Mouse (Mus musculus): ENCODE data around the gene Nmt2. TPM values are rescaled to one million over a fixed set of nuclear protein-coding genes. Genes with fewer than 3 reads are reported as not detected.

Gene Nmt2
- polyA plus RNA-seq, 1 experiment from 2014 or later = 42.1 TPM

GRCm38 (mm10) chr2:3331071-3331703, 47.2 kb downstream of the Nmt2 start:
- Histone ChIP-seq H3K4me3 (peak overlapping the region; percentile 68), H3K9ac (peak overlapping the region; percentile 68), H3K9me3 (no peaks in the 10 kb centered on the region), H3K36me3 (peaks cover 21% of the 10 kb centered on the region), H3K27ac (no peak overlapping the region), H3K27me3 (peaks cover 8% of the 10 kb centered on the region), H3K4me2 (peak overlapping the region; percentile 62), H3K4me1 (peaks cover 22% of the 10 kb centered on the region)
- no peak for ATAC-seq (ENCODE audit: borderline replicate concordance, extremely low read depth, low FRiP score, low TSS enrichment)
- 75% methylated on average over 5 of the region's 5 CpGs for whole genome bisulfite sequencing

DNA sequence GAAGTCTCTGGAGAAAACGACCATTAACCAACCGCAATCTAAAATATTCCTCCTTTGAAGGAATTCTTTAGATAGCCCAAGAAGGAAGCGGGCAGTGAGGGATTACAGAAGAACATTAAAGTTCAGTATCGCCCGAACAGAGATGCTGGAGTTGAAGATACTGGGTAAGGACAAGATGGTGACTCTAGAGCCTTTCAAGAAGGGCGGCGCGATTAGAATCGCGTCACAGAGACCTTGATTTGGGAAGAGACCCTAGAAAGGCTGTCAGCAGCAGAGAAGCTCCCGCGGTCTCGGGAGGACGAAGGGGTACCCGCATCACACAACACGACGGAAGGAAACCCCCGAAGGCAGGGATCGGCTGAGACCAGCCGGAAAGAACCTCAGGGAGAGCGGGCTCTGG, 48.0 kb downstream of the Nmt2 start:
- WGBS = under 1% methylated on average over 21 of the region's 21 CpGs
- Histone ChIP-seq H3K4me1 (peaks cover 24% of the 10 kb centered on the region), H3K9ac (peak overlapping the region; percentile 68), H3K27ac (peak overlapping the region; percentile 62), H3K4me3 (peak overlapping the region; percentile 68), H3K4me2 (peak overlapping the region; percentile 62), H3K27me3 (peaks cover 14% of the 10 kb centered on the region), H3K36me3 (peaks cover 20% of the 10 kb centered on the region), H3K9me3 (no peaks in the 10 kb centered on the region)
- ATAC-seq (ENCODE audit: borderline replicate concordance, extremely low read depth, low FRiP score, low TSS enrichment) = no peak

DNA sequence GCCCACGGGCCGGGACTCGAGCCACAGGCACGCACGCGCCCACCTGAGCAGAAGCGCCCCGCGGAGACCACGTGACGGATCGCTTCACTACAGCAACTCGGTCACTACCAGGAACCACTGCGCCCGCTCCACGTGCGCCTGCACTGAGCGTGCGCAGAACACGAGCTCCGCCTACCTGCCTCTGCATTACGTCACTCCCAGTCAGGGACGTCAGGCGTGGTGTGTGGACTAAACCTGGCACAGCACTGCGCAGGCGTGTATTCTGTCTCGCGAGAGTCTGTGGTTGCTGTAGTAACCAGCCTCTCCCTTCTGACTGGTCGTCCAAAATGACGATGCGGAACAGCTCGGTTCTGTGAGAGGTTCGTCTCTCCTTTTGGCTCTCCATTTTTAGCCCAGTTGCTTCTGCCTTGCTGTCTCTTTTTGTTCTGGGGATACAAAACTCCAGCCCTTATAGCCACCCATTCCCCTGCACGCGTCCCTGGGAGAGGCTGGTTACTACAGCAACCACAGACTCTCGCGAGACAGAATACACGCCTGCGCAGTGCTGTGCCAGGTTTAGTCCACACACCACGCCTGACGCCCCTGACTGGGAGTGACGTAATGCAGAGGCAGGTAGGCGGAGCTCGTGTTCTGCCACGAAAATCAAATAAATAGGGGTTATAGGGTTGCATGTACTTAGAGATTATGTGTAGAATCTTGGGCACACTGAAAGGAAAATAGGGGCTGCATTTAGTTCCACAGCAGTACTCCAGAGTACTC, 48.7 kb downstream of the Nmt2 start, which contains the start of gene Rpp38:
Gene Rpp38 (minus strand): TSS at position 160 of the 759 bp plus-strand sequence.
- Histone ChIP-seq H3K4me3 (peak within 1 kb of the TSS; percentile 68), H3K4me2 (peak within 1 kb of the TSS; percentile 62), H3K36me3 (peaks cover 17% of the 10 kb centered on the region), H3K9ac (peak within 1 kb of the TSS; percentile 68), H3K27me3 (peaks cover 14% of the 10 kb centered on the region), H3K9me3 (no peaks in the 10 kb centered on the region), H3K4me1 (peaks cover 24% of the 10 kb centered on the region), H3K27ac (peak within 1 kb of the TSS; percentile 78)
- peak; percentile 98 for ATAC-seq (ENCODE audit: borderline replicate concordance, extremely low read depth, low FRiP score, low TSS enrichment)
- under 1% methylated on average over 45 of the region's 45 CpGs for WGBS

- Histone ChIP-seq H3K36me3 (peaks cover 7% of the 10 kb centered on the region), H3K27me3 (peaks cover 14% of the 10 kb centered on the region), H3K4me3 (no peak overlapping the region), H3K9ac (no peak overlapping the region), H3K27ac (no peak overlapping the region), H3K4me1 (peaks cover 24% of the 10 kb centered on the region), H3K9me3 (no peaks in the 10 kb centered on the region), H3K4me2 (no peak overlapping the region)
- no peak for ATAC-seq (ENCODE audit: borderline replicate concordance, extremely low read depth, low FRiP score, low TSS enrichment)
- 90% methylated on average over 12 of the region's 12 CpGs for WGBS
Measured at GRCm38 (mm10) chr2:3333761-3334160, 49.7 kb downstream of the Nmt2 start.

GRCm38 (mm10) chr2:3335611-3336301, 51.7 kb downstream of the Nmt2 start, which contains the start of gene Acbd7:
TSS of gene Acbd7 (plus strand) at chr2:3336168.
- H3K4me2 ChIP-seq = peak within 1 kb of the TSS; percentile 59
- no peaks in the 10 kb centered on the region for H3K9me3 ChIP-seq
- no peaks in the 10 kb centered on the region for H3K36me3 ChIP-seq
- H3K27me3 ChIP-seq = peaks cover 14% of the 10 kb centered on the region
- H3K4me3 ChIP-seq = peak within 1 kb of the TSS; percentile 29
- H3K27ac ChIP-seq = no peak within 1 kb of the TSS
- 7% methylated on average over 20 of the region's 20 CpGs for WGBS
- 0 out of 2 replicates have a peak within 1 kb of the TSS, but pooled peaks have one; percentile 22 for H3K9ac ChIP-seq
- ATAC-seq (ENCODE audit: borderline replicate concordance, extremely low read depth, low FRiP score, low TSS enrichment) = no peak
- peaks cover 20% of the 10 kb centered on the region for H3K4me1 ChIP-seq

GRCm38 (mm10) chr2:3348422-3348821, 64.4 kb downstream of the Nmt2 start:
- Histone ChIP-seq H3K27ac (no peak overlapping the region), H3K4me2 (no peak overlapping the region), H3K36me3 (no peaks in the 10 kb centered on the region), H3K4me1 (no peaks in the 10 kb centered on the region), H3K9me3 (no peaks in the 10 kb centered on the region), H3K27me3 (no peaks in the 10 kb centered on the region), H3K9ac (no peak overlapping the region), H3K4me3 (no peak overlapping the region)
- ATAC-seq (ENCODE audit: borderline replicate concordance, extremely low read depth, low FRiP score, low TSS enrichment) = no peak
- WGBS = 69% methylated on average over 4 of the region's 4 CpGs

- 17% methylated on average over 3 of the region's 3 CpGs for WGBS
- no peaks in the 10 kb centered on the region for H3K27me3 ChIP-seq
- H3K9me3 ChIP-seq = no peaks in the 10 kb centered on the region
- H3K9ac ChIP-seq = no peak overlapping the region
- ATAC-seq (ENCODE audit: borderline replicate concordance, extremely low read depth, low FRiP score, low TSS enrichment) = no peak
- H3K36me3 ChIP-seq = no peaks in the 10 kb centered on the region
- H3K4me2 ChIP-seq = no peak overlapping the region
- H3K27ac ChIP-seq = no peak overlapping the region
- H3K4me3 ChIP-seq = no peak overlapping the region
- H3K4me1 ChIP-seq = no peaks in the 10 kb centered on the region
Measured at GRCm38 (mm10) chr2:3348919-3349318, 64.9 kb downstream of the Nmt2 start.

GRCm38 (mm10) chr2:3353160-3353559, 69.1 kb downstream of the Nmt2 start:
- Histone ChIP-seq H3K36me3 (no peaks in the 10 kb centered on the region), H3K4me3 (no peak overlapping the region), H3K27me3 (no peaks in the 10 kb centered on the region), H3K9me3 (no peaks in the 10 kb centered on the region), H3K4me2 (no peak overlapping the region), H3K27ac (no peak overlapping the region), H3K4me1 (no peaks in the 10 kb centered on the region), H3K9ac (no peak overlapping the region)
- no peak for ATAC-seq (ENCODE audit: borderline replicate concordance, extremely low read depth, low FRiP score, low TSS enrichment)

DNA sequence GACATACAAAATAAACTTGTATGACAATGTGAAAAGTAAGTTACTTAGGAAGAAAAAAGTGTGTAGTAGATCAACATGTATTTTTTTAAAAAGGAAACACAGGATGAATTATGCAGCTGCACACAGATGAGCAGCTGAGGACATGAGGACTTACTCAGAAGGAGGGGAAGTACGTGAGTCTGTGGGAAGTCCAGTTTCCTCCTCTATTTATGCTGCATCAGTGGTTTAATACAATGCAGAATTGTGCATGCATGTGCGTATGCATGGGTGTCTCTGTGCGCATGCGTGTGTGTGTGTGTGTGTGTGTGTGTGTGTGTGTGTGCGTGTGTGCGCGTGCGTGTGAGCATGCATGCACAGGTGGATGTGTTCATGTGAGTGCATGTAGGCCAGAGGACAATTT, 71.8 kb downstream of the Nmt2 start:
- Histone ChIP-seq H3K27me3 (no peaks in the 10 kb centered on the region), H3K4me3 (no peak overlapping the region), H3K36me3 (no peaks in the 10 kb centered on the region), H3K4me2 (no peak overlapping the region), H3K9me3 (no peaks in the 10 kb centered on the region), H3K9ac (no peak overlapping the region), H3K27ac (no peak overlapping the region), H3K4me1 (no peaks in the 10 kb centered on the region)
- ATAC-seq (ENCODE audit: borderline replicate concordance, extremely low read depth, low FRiP score, low TSS enrichment) = no peak
- 85% methylated on average over 8 of the region's 8 CpGs for WGBS

GRCm38 (mm10) chr2:3356311-3356710, 72.3 kb downstream of the Nmt2 start:
- Histone ChIP-seq H3K4me3 (no peak overlapping the region), H3K4me1 (no peaks in the 10 kb centered on the region), H3K27me3 (no peaks in the 10 kb centered on the region), H3K9ac (no peak overlapping the region), H3K9me3 (no peaks in the 10 kb centered on the region), H3K36me3 (no peaks in the 10 kb centered on the region), H3K4me2 (no peak overlapping the region), H3K27ac (no peak overlapping the region)
- ATAC-seq (ENCODE audit: borderline replicate concordance, extremely low read depth, low FRiP score, low TSS enrichment) = no peak
- 67% methylated on average over 3 of the region's 3 CpGs for WGBS

DNA sequence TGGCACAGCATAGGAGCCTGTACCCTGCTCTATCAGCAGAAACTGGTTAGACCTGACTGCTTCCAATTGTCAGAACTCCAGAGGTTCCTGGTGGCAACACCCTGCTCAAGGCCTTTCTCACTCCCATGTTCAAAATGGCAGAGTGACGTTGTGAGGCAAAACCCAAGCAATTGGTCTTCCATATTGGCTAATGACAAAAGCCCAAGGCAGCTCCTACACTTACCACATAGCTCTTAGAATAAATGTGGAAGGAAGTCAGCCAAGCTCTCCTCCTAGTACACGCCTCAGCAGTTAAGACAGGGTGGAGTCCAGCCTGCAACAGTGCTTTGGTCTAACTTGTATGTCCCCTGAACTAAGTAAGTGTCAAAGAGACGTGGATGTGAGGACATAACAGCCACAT, 73.9 kb downstream of the Nmt2 start:
- no peak for ATAC-seq (ENCODE audit: borderline replicate concordance, extremely low read depth, low FRiP score, low TSS enrichment)

DNA sequence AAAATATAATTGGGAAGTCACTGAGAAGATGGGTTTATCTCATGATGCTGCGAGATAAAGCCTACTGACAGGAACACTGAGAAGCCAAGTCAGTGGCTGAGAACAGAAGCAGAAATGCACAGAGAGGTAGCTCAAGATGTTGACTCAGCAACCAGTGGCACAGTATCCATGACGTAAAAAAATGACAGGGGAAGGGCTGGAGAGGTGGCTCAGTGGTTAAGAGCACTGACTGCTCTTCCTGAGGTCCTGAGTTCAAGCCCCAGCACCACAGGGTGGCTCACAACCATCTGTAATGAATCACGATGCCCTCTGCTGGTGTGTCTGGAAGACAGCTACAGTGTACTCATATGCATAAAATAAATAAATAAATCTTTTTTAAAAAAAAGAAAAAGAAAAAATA, 77.1 kb downstream of the Nmt2 start:
- ATAC-seq (ENCODE audit: borderline replicate concordance, extremely low read depth, low FRiP score, low TSS enrichment) = no peak
- WGBS = 61% methylated on average over 3 of the region's 3 CpGs
- H3K9me3 ChIP-seq = no peaks in the 10 kb centered on the region

More for the DNA sequence above, 73.9 kb downstream of the Nmt2 start:
- no peak overlapping the region for H3K4me2 ChIP-seq
- 75% methylated on average over 3 of the region's 3 CpGs for WGBS
- no peaks in the 10 kb centered on the region for H3K36me3 ChIP-seq
- no peaks in the 10 kb centered on the region for H3K9me3 ChIP-seq
- no peak overlapping the region for H3K9ac ChIP-seq
- no peak overlapping the region for H3K27ac ChIP-seq
- no peaks in the 10 kb centered on the region for H3K4me1 ChIP-seq
- no peak overlapping the region for H3K4me3 ChIP-seq
- H3K27me3 ChIP-seq = no peaks in the 10 kb centered on the region

More for the DNA sequence above, 77.1 kb downstream of the Nmt2 start:
- no peaks in the 10 kb centered on the region for H3K36me3 ChIP-seq
- H3K9ac ChIP-seq = no peak overlapping the region
- H3K27me3 ChIP-seq = no peaks in the 10 kb centered on the region
- no peak overlapping the region for H3K4me3 ChIP-seq
- H3K4me2 ChIP-seq = no peak overlapping the region
- no peaks in the 10 kb centered on the region for H3K4me1 ChIP-seq
- H3K27ac ChIP-seq = no peak overlapping the region
